Mouse (Mus musculus): ENCODE results near the gene Gm45717. TPM values are rescaled to one million over a fixed set of nuclear protein-coding genes. Genes with fewer than 3 reads are reported as not detected.

The Gm45717 gene
- polyA plus RNA-seq, 1 experiment: not detected

DNA sequence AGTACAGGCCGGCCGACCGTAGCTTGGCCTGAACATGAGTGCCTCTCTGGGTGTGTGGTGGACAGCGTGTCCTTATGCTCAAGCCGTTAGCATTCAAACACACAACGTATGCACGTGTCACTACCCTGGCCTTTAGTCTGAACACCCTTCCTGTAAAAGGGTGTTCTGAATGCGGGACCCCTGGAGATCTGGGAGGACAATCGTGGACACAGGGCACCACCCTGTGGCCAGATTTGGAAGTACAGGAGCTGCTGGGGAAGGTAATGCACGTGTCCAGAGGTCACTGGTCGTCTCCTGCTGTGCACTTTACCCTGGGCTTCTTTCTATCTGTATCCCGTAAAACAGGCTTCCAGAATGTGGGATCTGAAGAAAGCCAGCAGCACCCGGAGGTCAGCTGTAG lies 52.5 kb downstream of the Gm45717 start:
- Histone ChIP-seq H3K4me3 (replicated peaks) (no peak overlapping the region), H3K9me3 (ENCODE audit: control insufficient read depth, low read length) (no peaks in the 10 kb centered on the region), H3K4me1 (ENCODE audit: control insufficient read depth) (peaks cover 1% of the 10 kb centered on the region; the same call in 1 of the 2 replicates), H3K27me3 (ENCODE audit: control insufficient read depth) (no peaks in the 10 kb centered on the region), H3K36me3 (ENCODE audit: control insufficient read depth) (peaks cover 17% of the 10 kb centered on the region)
- no peak for TF ChIP-seq TAL1 (IDR thresholded peaks at IDR 0.05; ENCODE audit: low read length)
- no peak for TF ChIP-seq GATA1 (IDR thresholded peaks at IDR 0.05; ENCODE audit: low read length)

DNA sequence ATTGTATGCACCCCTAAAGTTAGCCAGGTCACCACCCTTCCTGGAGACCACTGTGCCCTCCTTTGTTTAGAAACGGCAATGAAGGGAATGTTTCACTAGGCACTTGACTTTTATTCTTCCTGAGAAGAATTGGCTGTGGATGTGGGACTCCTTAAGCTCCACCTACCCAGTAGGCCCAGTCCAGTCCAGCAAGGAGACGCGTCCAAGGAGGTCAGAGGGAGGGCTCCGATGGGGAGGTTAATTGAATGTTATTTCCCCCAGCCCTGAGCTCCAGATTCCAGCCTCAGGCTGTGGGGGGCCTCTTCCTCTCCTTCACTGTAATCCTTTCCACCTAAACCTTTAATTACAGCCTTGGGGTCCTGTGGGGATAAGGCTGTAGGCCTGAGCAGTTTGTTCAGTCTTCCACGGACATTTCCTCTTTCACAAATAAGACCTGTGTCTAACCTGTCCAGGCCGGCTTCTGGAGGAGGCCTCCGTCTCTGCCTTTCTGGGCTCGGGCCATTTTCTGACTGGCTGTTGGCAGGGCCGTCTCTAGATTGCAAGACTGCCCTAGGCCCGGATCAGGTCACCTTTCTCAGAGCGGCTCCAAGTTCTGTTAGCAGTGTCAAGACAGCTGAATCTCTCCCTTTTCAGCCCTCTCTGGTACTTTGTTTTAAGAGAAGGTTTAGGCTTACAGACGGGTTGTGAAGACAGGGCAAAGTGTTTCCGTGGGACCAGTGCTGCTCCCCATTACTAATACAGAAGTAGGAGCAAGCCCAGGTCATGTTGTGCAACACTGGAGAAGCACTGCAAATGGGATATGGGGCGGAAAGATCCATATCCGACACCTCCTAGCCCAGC lies 53.5 kb downstream of the Gm45717 start:
- no peak for TF ChIP-seq GATA1 (IDR thresholded peaks at IDR 0.05; ENCODE audit: low read length)
- no peak for TF ChIP-seq TAL1 (IDR thresholded peaks at IDR 0.05; ENCODE audit: low read length)
- Histone ChIP-seq H3K27me3 (ENCODE audit: control insufficient read depth) (no peaks in the 10 kb centered on the region), H3K4me1 (ENCODE audit: control insufficient read depth) (peaks cover 1% of the 10 kb centered on the region; the same call in 1 of the 2 replicates), H3K36me3 (ENCODE audit: control insufficient read depth) (peaks cover 26% of the 10 kb centered on the region), H3K4me3 (replicated peaks) (no peak overlapping the region), H3K9me3 (ENCODE audit: control insufficient read depth, low read length) (no peaks in the 10 kb centered on the region)

DNA sequence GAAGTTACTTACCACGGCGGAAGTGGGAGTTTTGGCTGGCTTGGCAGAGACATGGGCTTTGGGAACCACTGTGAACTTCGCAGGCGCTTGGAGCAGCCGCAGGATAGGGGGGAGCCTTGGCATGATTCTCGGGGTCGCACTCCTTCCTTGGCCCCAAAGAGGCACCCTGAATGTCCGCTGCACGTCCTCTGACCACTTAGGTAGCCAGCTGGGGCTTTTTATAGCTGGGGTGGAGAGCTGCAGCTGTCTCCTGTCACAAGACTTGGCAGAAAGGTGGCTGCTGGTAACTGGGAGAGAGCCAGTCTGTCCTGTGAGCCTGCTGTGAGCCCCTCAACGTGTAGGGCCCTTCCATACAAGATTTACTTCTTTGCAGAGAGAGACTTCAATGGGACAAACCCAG lies 55.5 kb downstream of the Gm45717 start, which contains the start of gene Cox8b:
Gene Cox8b (minus strand): TSS at position 227 of the 400 bp plus-strand sequence.
- no peak within 1 kb of the TSS for H3K4me3 ChIP-seq (replicated peaks)
- H3K27me3 ChIP-seq (ENCODE audit: control insufficient read depth): no peaks in the 10 kb centered on the region
- TF ChIP-seq GATA1 (IDR thresholded peaks at IDR 0.05; ENCODE audit: low read length) (no peak), TAL1 (IDR thresholded peaks at IDR 0.05; ENCODE audit: low read length) (no peak)
- peaks cover 45% of the 10 kb centered on the region for H3K36me3 ChIP-seq (ENCODE audit: control insufficient read depth)
- H3K9me3 ChIP-seq (ENCODE audit: control insufficient read depth, low read length): no peaks in the 10 kb centered on the region
- peaks cover 1% of the 10 kb centered on the region; the same call in 1 of the 2 replicates for H3K4me1 ChIP-seq (ENCODE audit: control insufficient read depth)

Other genes starting within 250 kb of the Gm45717 start
- not detected in 2 replicates for gene Cyp2e1, start 192.2 kb downstream of the Gm45717 start, polyA plus RNA-seq (2012)
- 0.05 TPM in 1 of 2 replicates, not detected in the other for gene Syce1, start 168.1 kb downstream of the Gm45717 start, polyA plus RNA-seq (2012)
- not detected in 2 replicates for gene Zfp941, start 133.8 kb downstream of the Gm45717 start, polyA plus RNA-seq (2012)
- gene Urah, start 120.9 kb downstream of the Gm45717 start, polyA plus RNA-seq (2012): 0.06 TPM in 1 of 2 replicates, not detected in the other
- not detected in 2 replicates for gene Scgb1c1, start 110.4 kb downstream of the Gm45717 start, polyA plus RNA-seq (2012)
- gene Odf3, start 108.1 kb downstream of the Gm45717 start, polyA plus RNA-seq (2012): not detected in 2 replicates
- gene Gm45785, start 99.6 kb downstream of the Gm45717 start, polyA plus RNA-seq (2012): not detected in 2 replicates
- 2.1 and 2.7 TPM in 2 replicates for gene Ric8a, start 99.0 kb downstream of the Gm45717 start, polyA plus RNA-seq (2012)
- gene Bet1l, start 98.4 kb downstream of the Gm45717 start, polyA plus RNA-seq (2012): 0.95 and 1.2 TPM in 2 replicates
- 13.2 and 18.4 TPM in 2 replicates for gene Psmd13, start 74.0 kb downstream of the Gm45717 start, polyA plus RNA-seq (2012)
- gene Sirt3, start 73.6 kb downstream of the Gm45717 start, polyA plus RNA-seq (2012): 1.8 and 1.9 TPM in 2 replicates
- not detected in 2 replicates for gene Cox8b, start 55.5 kb downstream of the Gm45717 start, polyA plus RNA-seq (2012)
- not detected in 2 replicates for gene Nlrp6, start 35.0 kb downstream of the Gm45717 start, polyA plus RNA-seq (2012)
- gene Pgghg, start 14.5 kb downstream of the Gm45717 start, polyA plus RNA-seq (2012): 0.05 and 0.32 TPM in 2 replicates
- gene Ifitm5, start 5.6 kb downstream of the Gm45717 start, polyA plus RNA-seq (2012): not detected in 2 replicates
- gene Ifitm2, start 50 bp upstream of the Gm45717 start, polyA plus RNA-seq (2012): 3.3 and 3.7 TPM in 2 replicates
- 0.05 and 0.47 TPM in 2 replicates for gene Ifitm1, start 11.3 kb upstream of the Gm45717 start, polyA plus RNA-seq (2012)
- gene Ifitm3, start 54.8 kb upstream of the Gm45717 start, polyA plus RNA-seq (2012): 0.26 and 0.29 TPM in 2 replicates
- gene Ifitm6, start 62.0 kb upstream of the Gm45717 start, polyA plus RNA-seq (2012): not detected in 2 replicates
- not detected in 2 replicates for gene Gm17387, start 73.2 kb upstream of the Gm45717 start, polyA plus RNA-seq (2012)
- gene B4galnt4, start 105.2 kb upstream of the Gm45717 start, polyA plus RNA-seq (2012): 0.03 and 0.15 TPM in 2 replicates
- gene Pkp3, start 122.3 kb upstream of the Gm45717 start, polyA plus RNA-seq (2012): 0.03 and 0.05 TPM in 2 replicates
- gene Sigirr, start 144.6 kb upstream of the Gm45717 start, polyA plus RNA-seq (2012): 0.16 and 0.19 TPM in 2 replicates
- gene Ano9, start 161.9 kb upstream of the Gm45717 start, polyA plus RNA-seq (2012): not detected in 2 replicates
- 148 and 156 TPM in 2 replicates for gene Ptdss2, start 166.4 kb upstream of the Gm45717 start, polyA plus RNA-seq (2012)
- gene Rnh1, start 216.9 kb upstream of the Gm45717 start, polyA plus RNA-seq (2012): 0.48 and 1.5 TPM in 2 replicates
- gene Hras, start 238.1 kb upstream of the Gm45717 start, polyA plus RNA-seq (2012): 34.0 and 43.9 TPM in 2 replicates
- gene Lrrc56, start 238.2 kb upstream of the Gm45717 start, polyA plus RNA-seq (2012): 19.2 and 22.6 TPM in 2 replicates

Data from erythroblast, embryonic 14.5 days (primary cell).